Mouse (Mus musculus) skeletal muscle tissue, postnatal 0 days (tissue): ENCODE results near the gene Fis1. TPM values are rescaled to one million over a fixed set of nuclear protein-coding genes. Genes with fewer than 3 reads are reported as not detected.

Experiments
- microRNA counts: library from miRNA; unstranded; fragments of <30 nt; microRNA quantifications from one replicate; lab custom pipeline; 2015
- microRNA-seq, 2 experiments: library from miRNA; unstranded; fragments of <30 nt; microRNA quantifications; one replicate each; pipeline ENCODE4; 2016
- polyA plus RNA-seq: library from polyadenylated mRNA; unstranded; fragments of >200 nt; fragmentation: Nextera tagmentation; extraction: Ambion mirVana; gene quantifications from 2 replicates; pipeline ENCODE4 v1.2.1, GENCODE M21; 2015

Gene Fis1
- polyA plus RNA-seq = 178 and 191 TPM in 2 replicates

DNA sequence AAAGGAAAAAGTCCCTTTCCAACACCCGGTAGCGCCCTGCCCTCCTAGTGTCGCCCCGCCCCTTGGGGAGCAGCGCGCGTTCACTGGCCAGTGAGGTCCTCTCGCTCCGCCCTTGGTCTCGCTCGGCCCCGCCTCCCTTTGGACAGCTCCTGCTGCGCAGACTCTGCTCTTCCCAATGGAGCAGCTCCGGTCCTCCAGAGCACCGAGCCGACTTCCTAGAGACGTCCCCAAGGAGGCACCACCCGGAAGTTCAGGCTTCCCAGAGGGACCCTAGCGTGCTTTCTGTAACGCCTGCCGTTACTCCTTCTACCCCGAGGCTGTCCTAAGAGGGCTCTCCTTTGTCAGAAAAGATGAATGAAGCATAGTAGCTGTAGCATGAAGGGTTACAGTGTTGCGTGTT lies at the start of gene Fis1:
Gene Fis1 (plus strand): TSS at position 261 of the 400 bp plus-strand sequence.

DNA sequence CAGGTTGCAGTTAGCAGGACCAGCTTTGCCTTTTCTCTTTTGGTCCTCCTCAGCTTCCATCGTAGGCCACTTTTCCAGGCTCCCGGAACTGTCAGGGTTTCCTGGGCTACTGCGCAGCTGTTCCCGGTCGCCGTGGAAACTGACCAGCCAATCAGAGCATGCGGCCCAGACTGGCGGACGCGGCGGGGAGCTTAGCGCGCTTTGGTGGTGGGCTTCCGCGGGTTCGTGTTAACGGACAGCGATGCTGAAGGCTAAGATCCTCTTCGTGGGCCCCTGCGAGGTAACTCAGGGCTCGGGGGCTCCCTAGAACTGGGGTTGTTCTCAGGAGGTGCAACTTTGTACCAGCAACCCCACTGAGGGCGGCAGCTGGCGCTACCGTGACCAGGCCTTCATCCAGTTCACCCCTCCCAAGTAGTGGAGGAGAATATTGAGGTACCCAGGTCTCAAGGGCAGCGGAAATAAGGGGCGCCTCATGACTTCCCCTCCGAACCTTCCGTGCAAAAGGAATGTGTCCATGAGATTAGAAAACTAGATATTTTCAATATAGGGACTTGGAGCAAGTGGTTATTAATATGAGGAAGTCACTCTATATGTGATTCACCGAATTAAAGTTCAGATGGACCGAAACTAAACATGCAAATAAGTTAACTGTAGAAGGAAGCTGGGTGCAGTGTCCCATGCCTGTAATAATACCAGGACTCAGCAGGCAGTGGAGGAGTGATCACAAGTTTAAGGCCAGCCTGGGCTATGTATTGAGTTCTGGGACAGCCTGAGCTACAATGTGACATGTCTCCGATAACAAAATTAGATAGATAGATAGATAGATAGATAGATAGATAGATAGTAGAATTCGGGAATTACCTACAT lies 44.9 kb upstream of the Fis1 start, which contains the start of gene Ift22:
Gene Ift22 (plus strand): TSS at position 160 of the 867 bp plus-strand sequence.

DNA sequence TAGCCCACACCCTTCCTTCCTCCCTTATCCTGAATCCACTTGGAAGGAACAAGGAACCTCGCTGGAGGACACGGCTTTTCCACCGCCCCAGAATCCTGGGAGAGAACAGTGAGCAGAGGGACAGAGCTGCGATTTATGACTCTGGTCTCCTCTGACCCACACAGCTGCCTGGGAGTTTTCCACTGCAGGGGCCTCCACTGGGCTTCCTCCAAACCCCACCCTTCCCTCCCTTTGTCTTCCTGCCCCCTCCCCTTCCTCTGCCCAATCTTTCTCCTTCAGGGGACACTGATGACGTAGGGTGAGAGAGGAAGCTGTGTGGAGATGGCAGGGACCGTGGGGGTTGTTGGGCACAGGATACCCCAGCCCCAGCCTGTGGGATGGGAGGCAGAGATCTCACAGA lies 13.3 kb downstream of the Fis1 start, which contains the start of gene Cldn15:
Gene Cldn15 (plus strand): TSS at position 286 of the 400 bp plus-strand sequence.

DNA sequence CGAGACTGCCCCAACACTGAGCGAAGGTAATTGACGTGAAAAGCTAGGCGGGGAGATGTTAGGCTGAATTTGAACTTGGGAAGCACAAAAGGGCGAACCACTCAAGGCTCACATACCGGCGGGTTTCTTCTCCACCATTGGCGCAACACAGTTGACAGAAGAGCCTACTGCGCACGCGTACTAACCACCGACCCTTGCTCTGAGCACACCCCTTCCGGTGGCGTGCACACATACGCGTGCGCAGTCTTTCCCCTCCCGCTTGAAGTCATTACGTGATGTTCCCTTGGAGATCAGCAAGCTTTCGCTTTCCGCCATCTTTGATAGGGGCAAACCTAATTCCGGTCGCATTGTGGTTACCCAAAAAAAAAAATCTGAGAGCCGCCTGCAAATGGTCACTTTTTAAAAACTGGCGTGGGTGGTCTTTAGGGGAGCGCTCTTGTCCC lies 33.6 kb downstream of the Fis1 start, which contains the start of gene Plod3:
Gene Plod3 (plus strand): TSS at position 325 of the 443 bp plus-strand sequence.

DNA sequence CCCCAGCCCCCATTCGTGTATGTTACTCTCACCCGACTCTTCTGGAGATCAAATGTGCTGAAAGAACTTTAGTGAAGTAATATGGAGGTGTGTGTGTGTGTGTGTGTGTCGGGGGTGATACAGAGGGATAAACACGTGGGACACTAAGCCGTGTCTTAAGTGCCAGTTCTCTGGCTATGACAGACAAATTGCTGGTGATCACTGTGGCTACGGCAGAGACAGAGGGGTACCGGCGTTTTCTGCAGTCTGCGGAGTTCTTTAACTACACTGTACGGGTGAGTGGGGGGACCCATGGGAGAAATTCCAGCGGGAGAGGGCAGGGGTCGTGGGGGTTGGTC lies 34.8 kb downstream of the Fis1 start, which contains the start of gene Znhit1:
Gene Znhit1 (minus strand): TSS at position 88 of the 338 bp plus-strand sequence.

MicroRNAs encoded within 50 kb of the gene (microRNA counts, 519-probe panel; counts per million panel counts)
- microRNA mmu-miR-702 (lab: Ali Mortazavi, UCI) = 296 counts per million, percentile 58 among the panel's probes with 10 or more counts

Small RNAs within 50 kb of the gene (microRNA-seq; reads per million reads assigned to microRNA genes)
- gene Mir702 = 6.6 to 14.6 reads per million in 2 experiments

Other genes with a start within 250 kb of the Fis1 start
- 22.9 and 24.1 TPM in 2 replicates for gene Col26a1, start 70.1 kb upstream of the Fis1 start, polyA plus RNA-seq
- gene Ift22, start 45.1 kb upstream of the Fis1 start, polyA plus RNA-seq = 20.8 and 25.7 TPM in 2 replicates
- 7.8 and 12.0 TPM in 2 replicates for gene Cldn15, start 13.3 kb downstream of the Fis1 start, polyA plus RNA-seq
- gene Plod3, start 33.7 kb downstream of the Fis1 start, polyA plus RNA-seq = 13.4 and 20.1 TPM in 2 replicates
- 50.8 and 52.5 TPM in 2 replicates for gene Znhit1, start 34.7 kb downstream of the Fis1 start, polyA plus RNA-seq
- gene Vgf, start 73.1 kb downstream of the Fis1 start, polyA plus RNA-seq = not detected in 2 replicates
- gene Ap1s1, start 92.9 kb downstream of the Fis1 start, polyA plus RNA-seq = 81.5 and 101 TPM in 2 replicates
- 0.50 and 0.71 TPM in 2 replicates for gene Serpine1, start 119.0 kb downstream of the Fis1 start, polyA plus RNA-seq
- 4.1 and 5.1 TPM in 2 replicates for gene Trim56, start 162.9 kb downstream of the Fis1 start, polyA plus RNA-seq
- gene Muc3, start 196.0 kb downstream of the Fis1 start, polyA plus RNA-seq = not detected in 2 replicates